Mouse (Mus musculus) stomach, postnatal 0 days (tissue): ENCODE measurements at regions not wholly inside any gene's neighbourhood (a gene's known extent, or its start where the extent isn't known, plus 50 kb on each side); places are given as distances from the start of the nearest gene placed in this dataset.

Experiments
- ATAC-seq: fragments of 200-750 bp; cut with Nextera tagmentation; 2 replicates; pipeline ENCODE4 v1.8.0; 2017; ENCODE audit not compliant: low FRiP score, low TSS enrichment
- DNase-seq: peaks from one replicate; pipeline ENCODE4 v3.0.0-alpha.2; 2016; ENCODE audit warnings: low spot score
- H3K27ac ChIP-seq: fragments of 300-500 bp; sonication (generic); replicated peaks from 2 replicates; pipeline ENCODE4 v1.5.1; 2014; ENCODE audit warnings: mild to moderate bottlenecking, control low read depth
- H3K27me3 ChIP-seq: fragments of 300-500 bp; sonication (generic); 2 replicates; pipeline ENCODE4 v1.6.1; 2014; ENCODE audit warnings: low read length; ENCODE audit not compliant: control insufficient read depth, insufficient read depth
- H3K36me3 ChIP-seq: fragments of 300-500 bp; sonication (generic); 2 replicates; pipeline ENCODE4 v1.6.1; 2014; ENCODE audit warnings: low read length, mixed read lengths; ENCODE audit not compliant: control insufficient read depth, insufficient read depth
- H3K4me1 ChIP-seq: fragments of 300-500 bp; sonication (generic); replicated peaks from 2 replicates; pipeline ENCODE4 v1.6.1; 2014; ENCODE audit warnings: antibody characterized with exemption; ENCODE audit not compliant: control insufficient read depth, insufficient read depth
- H3K4me2 ChIP-seq: fragments of 300-500 bp; sonication (generic); replicated peaks from 2 replicates; pipeline ENCODE4 v1.6.1; 2014; ENCODE audit warnings: low read depth, mild to moderate bottlenecking, control low read depth, moderate library complexity
- H3K4me3 ChIP-seq: fragments of 300-500 bp; sonication (generic); 2 replicates; pipeline ENCODE4 v1.5.1; 2014; ENCODE audit warnings: low read depth, low read length, control low read depth
- H3K9ac ChIP-seq: fragments of 300-500 bp; sonication (generic); 2 replicates; pipeline ENCODE4 v1.6.1; 2014; ENCODE audit warnings: mild to moderate bottlenecking, low read length, control low read depth, mixed read lengths
- H3K9me3 ChIP-seq: fragments of 300-500 bp; sonication (generic); 2 replicates; pipeline ENCODE4 v1.6.1; 2016; ENCODE audit warnings: low read length; ENCODE audit not compliant: control insufficient read depth
- CTCF ChIP-seq: IDR thresholded peaks from 2 replicates; pipeline ENCODE4 v1.5.1; 2016; ENCODE audit warnings: antibody characterized with exemption, low read depth, mild to moderate bottlenecking, moderate library complexity
- EP300 ChIP-seq: optimal IDR thresholded peaks from 2 replicates; pipeline ENCODE3; 2016; ENCODE audit warnings: antibody characterized with exemption
- WGBS: fragments of 180-500 bp; shearing (Covaris S2); extraction: QIAGEN DNeasy Blood & Tissue Kit; methylation state at CpG from one replicate; pipeline ENCODE4 v1.1.7; 2014; 5-methylcytosine and 5-hydroxymethylcytosine counted together

DNA sequence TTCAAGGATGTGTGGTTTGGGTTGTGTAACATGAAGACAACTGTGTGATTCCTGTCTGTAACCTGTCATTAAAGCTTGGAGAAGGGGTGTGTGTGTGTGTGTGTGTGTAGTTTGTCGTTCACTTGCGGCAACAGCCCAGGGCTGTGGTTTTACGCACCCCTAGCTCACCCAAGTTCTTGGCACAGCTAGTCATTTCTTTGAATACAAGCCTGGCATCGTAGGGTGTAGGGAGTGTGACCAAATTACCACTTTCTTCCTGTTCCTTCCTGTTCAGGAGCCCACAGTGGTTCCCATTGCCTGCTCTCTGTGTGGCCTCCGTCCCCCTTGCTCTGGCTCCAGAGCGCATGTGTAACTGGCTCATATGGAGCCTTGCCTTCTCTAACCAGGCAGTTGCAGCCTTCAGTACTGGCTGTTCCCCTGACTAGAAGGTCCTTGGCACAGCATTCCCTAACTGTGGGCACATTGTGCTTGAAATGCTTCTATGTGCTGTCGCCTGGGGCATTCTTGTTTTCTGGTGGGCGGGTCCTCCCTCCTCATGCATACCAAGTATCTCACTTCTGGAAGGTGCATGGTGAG is 167.4 kb upstream of the Ubr2 start:
- DNase-seq (no peak), ATAC-seq (no peak)
- H3K27me3 ChIP-seq: no peaks in the 10 kb centered on the region
- no peak overlapping the region for H3K4me3 ChIP-seq
- no peaks in the 10 kb centered on the region for H3K9me3 ChIP-seq
- H3K36me3 ChIP-seq: no peaks in the 10 kb centered on the region
- H3K4me1 ChIP-seq: peaks cover 3% of the 10 kb centered on the region
- WGBS: 77% methylated on average over 8 of the region's 8 CpGs
- H3K27ac ChIP-seq: peak overlapping the region; percentile 76
- H3K4me2 ChIP-seq: no peak overlapping the region
- H3K9ac ChIP-seq: no peak overlapping the region
- no peak for TF ChIP-seq EP300
- no peak for TF ChIP-seq CTCF

DNA sequence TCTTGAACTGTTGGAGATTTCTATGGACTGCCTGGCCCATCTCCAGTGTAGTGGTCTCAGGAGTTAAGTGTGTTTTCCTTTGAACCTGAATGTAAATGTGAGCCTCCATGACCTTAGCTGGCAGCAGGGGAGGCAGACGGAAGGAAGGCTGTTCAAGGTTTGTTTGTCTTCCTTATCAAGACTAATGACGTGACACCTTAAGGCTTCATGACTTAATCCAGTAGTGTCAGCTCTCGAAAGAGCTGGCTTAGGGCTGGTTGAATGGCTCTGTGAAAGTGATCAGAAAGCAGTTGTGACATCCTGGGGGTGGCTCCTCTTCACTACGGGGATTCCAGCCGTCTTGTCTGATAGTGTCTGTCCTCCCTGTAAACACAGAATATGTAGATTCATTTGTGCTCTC is 166.0 kb upstream of the Ubr2 start:
- Histone ChIP-seq H3K4me3 (no peak overlapping the region), H3K27me3 (no peaks in the 10 kb centered on the region), H3K9ac (no peak overlapping the region), H3K9me3 (no peaks in the 10 kb centered on the region), H3K4me2 (no peak overlapping the region), H3K36me3 (no peaks in the 10 kb centered on the region), H3K27ac (0 out of 2 replicates have a peak overlapping the region, but pooled peaks have one; percentile 13), H3K4me1 (peaks cover 3% of the 10 kb centered on the region)
- ATAC-seq (peak; percentile 69), DNase-seq (peak; percentile 41)
- no peak for TF ChIP-seq EP300
- TF ChIP-seq CTCF: no peak
- WGBS: 42% methylated on average over 5 of the region's 5 CpGs

DNA sequence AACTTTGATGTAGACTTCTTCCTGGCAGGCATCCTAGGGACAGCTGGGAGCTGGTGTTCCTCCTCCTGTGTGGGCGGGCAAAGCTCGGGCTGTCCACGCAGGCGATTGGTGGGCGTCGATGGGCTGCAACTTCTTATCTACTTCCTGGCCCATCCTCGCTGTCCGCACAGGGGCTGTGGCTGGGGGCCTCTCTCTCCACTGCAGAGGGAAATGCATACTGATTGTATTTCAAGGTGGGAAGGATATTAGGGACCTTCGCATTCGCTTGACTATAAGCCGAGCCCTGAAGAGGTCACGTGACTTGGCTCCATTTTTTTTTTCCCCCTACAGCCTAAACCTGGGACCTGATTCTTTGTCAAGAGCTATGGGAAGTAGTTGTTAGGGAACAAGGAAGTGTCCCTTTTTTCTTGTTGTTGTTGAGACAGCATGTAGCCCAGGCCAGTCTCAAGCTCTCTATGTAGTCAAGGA is 164.4 kb upstream of the Ubr2 start:
- DNase-seq (peak; percentile 68), ATAC-seq (peak; percentile 78; the same call in 1 of the 2 replicates)
- H3K4me2 ChIP-seq: peak overlapping the region; percentile 40; the same call in 1 of the 2 replicates
- H3K9ac ChIP-seq: no peak overlapping the region
- no peaks in the 10 kb centered on the region for H3K36me3 ChIP-seq
- H3K9me3 ChIP-seq: no peaks in the 10 kb centered on the region
- peak overlapping the region; percentile 30; the same call in 1 of the 2 replicates for H3K4me3 ChIP-seq
- no peaks in the 10 kb centered on the region for H3K27me3 ChIP-seq
- 0 out of 2 replicates have a peak overlapping the region, but pooled peaks have one; percentile 25 for H3K27ac ChIP-seq
- 28% methylated on average over 12 of the region's 12 CpGs for WGBS
- TF ChIP-seq EP300: no peak
- TF ChIP-seq CTCF: peak; percentile 6; the same call in 1 of the 2 replicates
- H3K4me1 ChIP-seq: peaks cover 3% of the 10 kb centered on the region

DNA sequence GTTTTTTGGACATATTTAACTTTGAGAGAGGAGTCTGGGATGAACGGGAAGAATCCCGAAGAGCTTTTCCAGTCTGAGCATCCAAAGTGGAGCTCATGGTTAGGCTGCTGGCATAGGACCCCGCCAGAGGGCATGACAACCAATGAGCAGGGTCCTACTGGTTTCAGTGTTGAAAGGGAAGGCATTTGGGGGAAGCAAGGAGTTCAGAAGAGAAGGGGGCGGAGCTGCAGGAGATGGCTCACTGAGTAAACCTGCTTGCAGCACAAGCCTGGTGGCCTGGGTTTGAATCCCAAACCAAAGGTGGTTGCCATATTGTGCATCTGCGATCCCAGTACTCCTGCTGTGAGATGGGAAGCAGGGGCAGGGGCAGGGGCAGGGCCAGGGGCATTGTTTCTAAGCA is 161.4 kb upstream of the Ubr2 start:
- H3K9ac ChIP-seq: no peak overlapping the region
- no peak overlapping the region for H3K27ac ChIP-seq
- H3K4me3 ChIP-seq: no peak overlapping the region
- no peaks in the 10 kb centered on the region for H3K36me3 ChIP-seq
- H3K27me3 ChIP-seq: no peaks in the 10 kb centered on the region
- TF ChIP-seq EP300: no peak
- TF ChIP-seq CTCF: no peak
- H3K4me2 ChIP-seq: no peak overlapping the region
- no peak for DNase-seq
- WGBS: 89% methylated on average over 5 of the region's 5 CpGs
- H3K9me3 ChIP-seq: no peaks in the 10 kb centered on the region
- ATAC-seq: no peak
- H3K4me1 ChIP-seq: 0 out of 2 replicates have a peak, but pooled peaks cover 6% of the 10 kb centered on the region

DNA sequence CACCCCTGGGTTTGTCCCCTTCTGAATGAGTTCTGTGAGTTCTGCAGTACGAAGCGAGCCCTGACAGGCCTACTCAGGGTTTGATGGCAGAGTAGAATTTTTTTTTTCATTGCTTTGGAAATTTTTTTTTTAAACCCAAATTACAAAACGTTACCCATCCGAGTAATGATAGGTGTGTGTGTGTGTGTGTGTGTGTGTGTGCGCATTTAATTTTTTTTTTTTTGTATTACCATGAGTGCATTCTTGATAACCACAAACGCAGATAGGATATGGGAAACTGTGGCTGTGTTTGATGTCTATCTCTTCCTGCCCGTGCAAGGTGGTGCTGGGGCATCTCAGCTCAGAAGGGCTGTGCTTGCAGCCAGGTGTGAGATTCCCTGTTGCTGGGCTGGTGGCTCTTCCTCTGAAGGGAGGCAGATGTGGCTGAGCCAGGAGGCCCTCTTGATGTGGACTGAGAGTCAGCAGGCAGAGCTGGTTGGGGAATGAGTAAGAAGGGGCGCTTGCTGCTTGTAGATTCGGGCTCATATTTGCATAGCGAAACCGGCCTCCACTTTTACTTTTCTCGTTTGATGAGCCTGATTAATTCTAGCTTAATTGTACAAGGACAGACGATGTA is 160.7 kb upstream of the Ubr2 start:
- Histone ChIP-seq H3K4me3 (no peak overlapping the region), H3K36me3 (no peaks in the 10 kb centered on the region), H3K27ac (no peak overlapping the region), H3K9me3 (no peaks in the 10 kb centered on the region), H3K9ac (no peak overlapping the region), H3K4me2 (no peak overlapping the region), H3K27me3 (no peaks in the 10 kb centered on the region), H3K4me1 (0 out of 2 replicates have a peak, but pooled peaks cover 6% of the 10 kb centered on the region)
- ATAC-seq (no peak), DNase-seq (no peak)
- no peak for TF ChIP-seq CTCF
- no peak for TF ChIP-seq EP300
- 73% methylated on average over 13 of the region's 13 CpGs for WGBS

DNA sequence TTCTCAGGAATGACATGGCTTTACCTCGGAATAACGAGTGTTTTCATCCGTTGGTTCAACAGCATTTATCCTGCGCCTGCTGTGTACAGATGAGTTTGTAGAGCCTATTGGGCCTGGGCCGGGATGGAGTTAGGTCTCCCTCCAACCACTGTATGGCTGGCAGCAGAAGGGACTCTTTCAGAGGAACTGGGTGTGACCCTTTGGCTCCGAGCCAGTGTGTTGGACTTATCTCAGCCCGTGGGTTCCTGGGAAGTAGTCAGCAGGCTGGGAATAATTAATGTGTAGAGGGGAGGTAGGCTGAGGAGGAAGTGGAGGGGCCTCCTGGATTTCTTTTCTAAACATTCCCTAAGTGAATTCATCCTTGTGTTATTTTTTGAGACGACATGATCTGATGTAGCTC is 157.7 kb upstream of the Ubr2 start:
- ATAC-seq: peak; percentile 81
- H3K4me1 ChIP-seq: 0 out of 2 replicates have a peak, but pooled peaks cover 6% of the 10 kb centered on the region
- no peaks in the 10 kb centered on the region for H3K27me3 ChIP-seq
- H3K27ac ChIP-seq: no peak overlapping the region
- H3K9ac ChIP-seq: no peak overlapping the region
- WGBS: 29% methylated on average over 8 of the region's 8 CpGs
- H3K9me3 ChIP-seq: no peaks in the 10 kb centered on the region
- TF ChIP-seq EP300 (no peak), CTCF (no peak)
- no peak overlapping the region for H3K4me3 ChIP-seq
- DNase-seq: peak; percentile 89
- no peaks in the 10 kb centered on the region for H3K36me3 ChIP-seq
- H3K4me2 ChIP-seq: no peak overlapping the region
